Mouse (Mus musculus): ENCODE measurements at regions not wholly inside any gene's neighbourhood (a gene's known extent, or its start where the extent isn't known, plus 50 kb on each side); places are given as distances from the start of the nearest gene placed in this dataset.

GRCm38 (mm10) chr8:74555434-74555833, 317.5 kb upstream of the Isx start:
- no peak for DNase-seq

- no peak for DNase-seq
These were observed 315.2 kb upstream of the Isx start for GRCm38 (mm10) chr8:74557539-74558464.

- peak in 1 of 2 experiments; percentile 3 for DNase-seq
These were observed 311.9 kb upstream of the Isx start for GRCm38 (mm10) chr8:74561040-74561439.

Data from layer of hippocampus, postnatal 36 days (tissue).